Mouse (Mus musculus): ENCODE data around the gene Apba3. TPM values are rescaled to one million over a fixed set of nuclear protein-coding genes. Genes with fewer than 3 reads are reported as not detected.

Apba3 gene
- total RNA-seq, 2 experiments from 2014 or later: 16.7 to 32.6 TPM

DNA sequence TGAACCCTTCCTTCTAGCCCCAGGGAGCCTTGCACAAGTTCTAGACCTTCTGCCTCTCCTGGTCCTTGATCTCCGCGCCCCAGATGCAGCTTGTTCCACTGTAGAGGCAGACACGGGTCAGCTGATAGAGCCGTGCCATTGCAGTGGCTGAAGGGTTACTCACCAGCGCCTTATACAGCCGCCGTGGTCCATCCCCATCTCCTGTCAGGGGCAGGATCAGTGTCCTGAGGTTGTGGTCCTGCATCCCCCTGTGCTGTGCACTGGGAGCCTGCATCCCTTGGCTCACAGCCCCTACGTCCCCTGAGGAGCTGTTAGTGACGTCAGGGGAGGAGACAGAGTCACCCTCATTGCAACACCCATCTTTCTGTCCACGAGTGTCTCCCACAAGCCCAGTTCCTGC is 36.5 kb downstream of the Apba3 start:
- ATAC-seq (replicated peaks; ENCODE audit: low FRiP score, low TSS enrichment, poor library complexity, severe bottlenecking): no peak

DNA sequence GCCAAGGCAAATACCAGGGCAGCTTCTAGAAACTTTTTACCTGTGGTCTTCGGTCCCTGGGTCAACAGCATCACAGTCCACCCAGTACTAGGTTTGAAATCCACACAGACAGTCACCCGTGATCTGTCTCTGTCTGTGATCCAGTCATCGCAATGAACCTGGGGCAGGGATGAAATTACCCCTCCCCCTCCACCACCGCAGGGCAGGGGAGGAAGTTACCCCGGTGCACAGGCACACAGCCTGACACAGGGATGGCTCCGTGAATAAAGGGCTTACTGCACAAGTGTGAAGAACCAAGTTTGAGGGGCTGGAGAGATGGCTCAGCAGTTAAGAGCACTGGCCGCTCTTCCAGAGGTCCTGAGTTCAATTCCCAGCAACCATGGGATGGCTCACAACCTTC is 37.0 kb downstream of the Apba3 start:
- ATAC-seq (replicated peaks; ENCODE audit: low FRiP score, low TSS enrichment, poor library complexity, severe bottlenecking): no peak

DNA sequence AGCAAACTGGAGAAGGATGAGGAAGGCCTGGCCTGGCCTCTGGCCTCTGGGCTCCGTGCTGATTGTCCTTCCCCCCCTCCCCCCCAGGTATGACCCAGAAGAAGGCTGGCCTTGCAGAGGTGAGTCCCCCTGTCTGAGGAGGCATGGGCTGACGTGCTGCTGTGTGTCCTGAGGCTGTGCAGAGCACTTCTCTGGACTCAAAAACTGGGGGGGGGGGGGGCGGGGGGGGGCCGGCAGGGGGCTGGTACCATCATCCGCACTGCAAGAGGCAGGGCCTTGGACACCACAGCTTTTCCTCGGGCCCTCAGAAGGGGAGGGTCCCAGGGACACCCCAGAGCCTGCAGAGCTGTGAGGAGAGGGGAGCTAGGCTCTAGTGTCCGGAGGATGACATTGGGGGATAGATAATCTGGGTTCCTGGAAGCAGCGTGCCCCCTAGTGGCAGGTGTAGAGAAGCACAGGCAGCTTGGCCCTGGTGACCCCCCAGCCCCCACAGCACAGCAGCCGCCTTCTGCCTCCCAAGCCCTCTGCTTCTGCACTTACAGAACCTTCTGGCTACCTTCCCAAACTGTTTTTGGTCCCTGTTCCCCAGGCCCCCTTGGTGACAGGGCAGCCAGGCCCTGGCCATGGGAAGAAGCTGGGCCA is 38.0 kb downstream of the Apba3 start:
- ATAC-seq (replicated peaks; ENCODE audit: low FRiP score, low TSS enrichment, poor library complexity, severe bottlenecking): peak; percentile 75

DNA sequence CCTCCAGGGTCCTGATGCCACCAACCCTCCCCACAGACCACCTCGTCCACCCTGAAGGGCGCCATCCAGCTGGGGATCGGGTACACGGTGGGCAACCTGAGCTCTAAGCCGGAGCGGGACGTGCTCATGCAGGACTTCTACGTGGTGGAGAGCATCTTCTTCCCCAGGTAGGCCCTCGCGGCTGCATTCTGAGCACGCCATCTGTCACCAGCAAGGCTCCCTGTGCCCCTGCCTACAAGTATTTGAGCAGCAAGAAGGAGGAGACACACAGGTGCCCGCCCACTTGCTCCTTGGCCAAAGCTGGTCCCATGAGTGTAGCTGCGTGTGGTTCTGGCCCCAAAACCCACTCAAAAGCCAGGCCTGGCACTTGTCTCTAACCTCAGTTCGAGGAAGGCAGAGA is 38.9 kb downstream of the Apba3 start:
- no peak for ATAC-seq (replicated peaks; ENCODE audit: low FRiP score, low TSS enrichment, poor library complexity, severe bottlenecking)

DNA sequence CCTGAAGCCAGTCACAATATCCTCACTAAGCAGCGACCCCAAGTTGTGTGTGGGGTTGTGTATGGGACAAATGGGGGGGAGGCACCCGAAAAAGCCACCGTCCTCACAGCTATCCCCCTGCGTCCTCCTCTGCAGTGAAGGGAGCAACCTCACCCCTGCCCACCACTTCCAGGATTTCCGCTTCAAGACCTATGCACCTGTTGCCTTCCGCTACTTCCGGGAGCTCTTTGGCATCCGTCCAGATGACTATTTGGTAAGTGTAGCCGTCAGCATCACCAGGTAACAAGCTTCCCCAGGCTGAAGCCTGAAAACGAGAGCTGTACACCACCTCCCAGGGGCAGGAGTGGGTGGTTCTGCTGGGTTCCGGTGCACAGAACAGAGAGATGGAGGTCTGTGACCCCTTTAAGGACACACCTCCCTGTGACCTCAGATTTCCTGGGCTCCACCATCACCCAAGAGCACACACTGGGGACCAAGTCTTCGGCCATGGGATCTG is 39.5 kb downstream of the Apba3 start:
- no peak for ATAC-seq (replicated peaks; ENCODE audit: low FRiP score, low TSS enrichment, poor library complexity, severe bottlenecking)

DNA sequence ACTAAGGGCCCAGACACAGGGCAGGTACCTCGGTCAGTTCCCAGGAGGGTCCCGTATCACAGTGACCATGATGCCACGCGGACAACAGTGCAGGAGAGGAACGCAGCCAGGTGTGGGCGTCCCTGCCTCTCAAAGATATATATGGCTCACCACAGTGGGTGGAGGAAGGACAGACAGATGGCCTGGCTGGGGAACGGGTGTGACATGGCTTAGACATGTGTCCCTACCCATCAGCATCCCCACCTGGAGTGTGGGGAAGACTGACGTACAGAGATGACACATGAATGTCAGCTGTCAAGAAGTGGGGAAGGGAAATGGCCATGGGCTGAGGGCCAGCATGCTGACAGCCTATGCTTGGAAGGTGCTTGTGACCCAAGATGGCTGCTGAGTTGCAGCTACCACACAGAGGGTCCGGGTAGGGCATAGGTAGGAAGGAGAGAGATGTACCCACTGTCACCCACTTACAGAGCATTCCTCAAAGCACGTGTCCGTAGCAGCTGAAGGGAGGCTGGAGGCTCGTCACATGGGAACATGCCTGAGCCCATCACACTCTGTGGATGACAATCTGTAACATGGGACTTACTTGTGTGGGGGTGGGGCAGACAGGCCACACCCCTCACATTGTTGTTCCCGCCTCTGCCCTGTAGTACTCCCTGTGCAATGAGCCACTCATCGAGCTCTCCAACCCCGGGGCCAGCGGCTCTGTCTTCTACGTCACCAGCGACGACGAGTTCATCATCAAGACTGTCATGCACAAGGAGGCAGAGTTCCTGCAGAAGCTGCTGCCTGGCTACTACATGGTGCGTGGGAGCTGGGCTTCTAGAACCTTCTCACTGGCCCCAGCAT is 40.3 kb downstream of the Apba3 start:
- ATAC-seq (replicated peaks; ENCODE audit: low FRiP score, low TSS enrichment, poor library complexity, severe bottlenecking): no peak

DNA sequence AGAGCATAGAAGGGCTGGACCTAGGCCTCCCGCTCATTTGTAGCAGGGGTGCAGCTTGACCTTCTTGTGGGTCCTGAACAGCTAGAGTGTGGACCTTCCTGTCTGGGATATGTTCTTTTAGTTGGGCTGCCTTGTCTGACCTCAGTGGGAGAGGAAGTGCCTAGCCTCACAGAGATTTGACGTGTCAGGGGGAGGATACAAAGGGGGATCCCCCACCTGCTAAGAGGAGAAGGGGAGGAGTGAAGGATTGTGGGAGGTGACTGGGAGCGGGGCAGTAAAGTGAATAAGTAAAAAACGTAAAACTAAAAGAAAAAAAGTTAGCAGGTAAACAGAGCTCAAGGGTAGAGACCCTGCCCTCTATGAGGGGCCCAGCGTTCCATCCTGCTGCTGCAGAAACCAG is 42.8 kb downstream of the Apba3 start:
- no peak for ATAC-seq (replicated peaks; ENCODE audit: low FRiP score, low TSS enrichment, poor library complexity, severe bottlenecking)

DNA sequence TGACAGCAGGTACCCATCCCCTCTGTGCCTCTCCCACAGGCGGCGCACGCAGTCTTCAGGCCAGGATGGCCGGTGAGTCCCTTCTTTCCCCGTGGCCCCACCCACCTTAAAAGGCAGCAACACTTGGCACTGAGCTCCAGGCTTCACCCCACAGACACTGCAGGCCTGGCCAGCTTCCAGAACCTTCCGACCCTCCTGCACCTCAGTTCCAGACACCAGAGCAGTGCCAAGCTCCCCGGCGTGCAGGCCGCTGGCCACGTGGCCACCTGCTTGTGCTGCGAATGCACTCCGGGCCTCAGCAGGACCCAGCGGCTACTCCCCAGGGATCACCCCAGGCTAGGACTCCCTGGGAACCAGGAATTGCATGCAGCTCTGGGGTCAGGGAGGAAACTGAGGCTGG is 46.8 kb downstream of the Apba3 start:
- ATAC-seq (replicated peaks; ENCODE audit: low FRiP score, low TSS enrichment, poor library complexity, severe bottlenecking): no peak

DNA sequence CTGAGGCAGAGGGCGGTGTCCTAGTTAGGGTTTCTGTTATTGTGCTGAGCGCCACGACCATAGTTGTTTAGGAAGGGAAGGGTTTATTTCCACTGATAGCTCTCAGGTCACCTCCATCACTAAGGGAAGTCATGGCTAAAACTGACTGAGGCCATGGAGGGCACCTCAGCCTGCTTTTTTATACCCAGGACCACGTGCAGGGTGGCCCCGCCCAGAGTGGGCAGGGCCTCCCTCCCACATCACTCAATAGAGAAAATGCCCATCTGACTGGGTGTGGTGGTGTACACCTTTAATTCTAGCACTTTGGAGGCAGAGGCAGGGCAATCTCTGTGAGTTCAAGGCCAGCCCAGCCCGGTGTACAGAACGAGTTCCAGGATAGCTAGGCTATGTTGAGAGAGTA is 47.4 kb downstream of the Apba3 start:
- ATAC-seq (replicated peaks; ENCODE audit: low FRiP score, low TSS enrichment, poor library complexity, severe bottlenecking): no peak

DNA sequence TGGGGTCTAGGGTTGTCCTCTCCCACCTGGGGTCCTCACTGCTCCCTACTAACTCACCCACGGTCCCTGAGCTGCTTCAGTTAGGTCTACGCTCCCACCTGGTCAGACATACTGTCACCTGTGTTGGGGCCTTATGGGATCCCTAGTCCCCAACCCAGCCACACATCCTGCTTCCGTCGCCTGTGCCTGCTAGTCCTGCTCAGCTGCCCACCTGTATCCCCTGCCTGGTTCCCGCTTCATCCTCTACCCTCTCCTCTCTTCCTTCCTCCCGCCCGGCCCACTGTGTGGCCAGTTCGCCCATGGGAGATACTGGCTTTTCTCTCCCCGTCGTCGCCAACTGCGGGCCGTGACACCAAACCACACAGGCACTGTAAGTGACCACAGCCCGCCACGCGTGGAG is 48.8 kb downstream of the Apba3 start:
- ATAC-seq (replicated peaks; ENCODE audit: low FRiP score, low TSS enrichment, poor library complexity, severe bottlenecking): no peak

DNA sequence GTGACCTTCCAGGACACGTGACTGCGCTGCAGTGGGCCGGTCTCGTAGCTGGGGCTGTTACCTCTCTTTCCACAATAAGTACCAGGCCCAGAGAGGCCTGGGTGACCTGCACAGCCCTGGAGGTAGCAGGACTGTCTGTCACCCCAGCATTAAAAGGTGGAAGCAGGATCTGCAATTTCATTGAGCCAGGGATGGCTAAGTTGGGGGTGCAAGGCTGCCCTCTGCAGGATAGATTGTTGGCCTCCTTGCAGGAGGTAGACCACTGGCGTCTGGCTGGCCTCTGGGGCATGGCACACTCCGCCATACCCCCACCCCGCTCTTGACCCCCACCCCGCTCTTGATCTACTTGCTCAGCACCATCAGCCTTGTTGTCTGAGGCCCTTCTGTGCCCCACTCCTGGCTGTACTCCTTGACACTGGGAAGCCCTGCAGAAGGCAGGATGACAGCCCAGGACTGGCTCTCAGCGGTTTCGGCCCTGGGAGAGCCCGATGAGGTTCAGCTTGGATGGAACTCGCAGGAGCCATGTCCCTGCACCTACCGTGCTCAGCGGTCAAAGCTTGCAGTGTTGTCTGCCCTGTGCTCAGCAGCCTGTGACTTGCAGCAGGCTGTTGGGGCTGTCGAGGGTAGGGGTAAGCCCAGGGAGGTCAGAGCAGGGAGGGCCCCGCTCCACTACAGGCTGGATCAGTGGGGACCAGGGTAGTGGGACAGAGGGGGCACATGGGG is 49.7 kb downstream of the Apba3 start:
- no peak for ATAC-seq (replicated peaks; ENCODE audit: low FRiP score, low TSS enrichment, poor library complexity, severe bottlenecking)

DNA sequence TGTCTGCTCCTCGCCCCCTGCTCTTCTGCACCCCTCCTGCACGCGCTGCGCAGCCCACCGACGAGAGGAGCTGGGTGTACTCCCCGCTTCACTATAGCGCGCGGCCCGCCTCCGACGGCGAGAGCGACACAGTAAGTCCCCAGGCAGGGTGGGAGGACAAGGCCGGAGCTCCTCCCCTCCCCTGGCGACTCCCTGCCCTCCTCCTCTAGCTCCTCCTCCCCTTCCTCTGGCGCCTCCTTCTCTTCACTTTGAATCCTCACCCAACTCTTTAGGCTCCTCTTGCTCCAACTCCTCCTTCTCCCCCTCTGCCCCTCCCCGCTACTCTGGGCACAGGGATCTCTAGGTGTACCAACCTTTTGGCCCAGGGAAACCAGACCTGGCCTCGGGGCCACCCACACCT is 50.5 kb downstream of the Apba3 start:
- ATAC-seq (replicated peaks; ENCODE audit: low FRiP score, low TSS enrichment, poor library complexity, severe bottlenecking): peak; percentile 11; the same call in 1 of the 2 replicates

DNA sequence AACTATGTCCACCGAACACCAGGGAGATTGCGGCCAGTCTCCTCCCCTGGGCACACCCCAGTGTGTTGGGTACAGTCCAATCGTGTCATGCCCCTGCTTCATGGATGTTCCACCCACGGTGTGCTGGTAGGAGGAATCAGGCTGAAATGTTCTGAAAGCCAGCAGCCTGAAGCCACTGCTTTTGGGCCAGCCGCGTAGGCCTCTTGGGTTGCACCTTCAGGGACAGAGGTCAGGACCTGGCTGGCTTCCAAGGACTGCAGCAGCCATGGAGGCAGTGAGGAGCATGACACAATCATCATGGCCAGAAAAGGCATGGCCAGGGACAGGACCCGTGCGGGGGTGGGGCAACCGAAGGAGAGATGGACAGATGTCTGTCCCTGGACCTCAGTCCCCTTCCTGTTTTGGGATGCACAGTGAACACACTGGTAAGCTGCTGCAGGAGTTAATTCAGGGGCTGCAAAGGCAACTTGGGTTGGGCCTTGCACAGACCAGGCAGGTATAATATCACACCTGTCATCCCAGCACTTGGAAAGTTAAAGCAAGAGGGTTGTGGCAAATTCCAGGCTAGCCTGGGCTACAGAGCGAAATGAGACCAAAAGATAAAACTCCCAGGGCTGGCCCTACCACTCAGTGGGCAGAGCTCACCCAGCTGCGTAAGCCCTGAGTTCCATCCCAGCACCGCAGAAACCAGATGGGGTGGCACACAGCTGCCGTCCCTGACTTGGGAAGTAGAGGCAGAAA is 52.0 kb downstream of the Apba3 start:
- ATAC-seq (replicated peaks; ENCODE audit: low FRiP score, low TSS enrichment, poor library complexity, severe bottlenecking): no peak

DNA sequence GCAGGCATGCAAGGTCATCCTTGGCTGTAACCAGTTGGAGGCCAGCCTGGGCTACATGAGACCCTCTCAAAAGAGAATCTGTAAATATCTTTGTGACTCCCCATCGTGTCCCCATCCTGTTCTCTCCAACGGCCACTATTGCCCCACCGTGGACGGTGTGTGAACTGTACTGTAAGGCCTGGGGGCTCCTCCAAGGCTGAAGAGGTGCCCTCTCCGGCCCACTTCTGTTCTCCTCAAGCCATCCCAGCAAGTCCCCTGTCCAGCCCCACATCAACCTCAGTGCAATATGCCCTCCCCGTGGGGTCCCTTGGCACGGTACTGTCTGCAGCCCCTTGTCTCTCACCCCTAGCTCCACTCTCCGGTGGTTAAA is 52.6 kb downstream of the Apba3 start:
- ATAC-seq (replicated peaks; ENCODE audit: low FRiP score, low TSS enrichment, poor library complexity, severe bottlenecking): no peak

DNA sequence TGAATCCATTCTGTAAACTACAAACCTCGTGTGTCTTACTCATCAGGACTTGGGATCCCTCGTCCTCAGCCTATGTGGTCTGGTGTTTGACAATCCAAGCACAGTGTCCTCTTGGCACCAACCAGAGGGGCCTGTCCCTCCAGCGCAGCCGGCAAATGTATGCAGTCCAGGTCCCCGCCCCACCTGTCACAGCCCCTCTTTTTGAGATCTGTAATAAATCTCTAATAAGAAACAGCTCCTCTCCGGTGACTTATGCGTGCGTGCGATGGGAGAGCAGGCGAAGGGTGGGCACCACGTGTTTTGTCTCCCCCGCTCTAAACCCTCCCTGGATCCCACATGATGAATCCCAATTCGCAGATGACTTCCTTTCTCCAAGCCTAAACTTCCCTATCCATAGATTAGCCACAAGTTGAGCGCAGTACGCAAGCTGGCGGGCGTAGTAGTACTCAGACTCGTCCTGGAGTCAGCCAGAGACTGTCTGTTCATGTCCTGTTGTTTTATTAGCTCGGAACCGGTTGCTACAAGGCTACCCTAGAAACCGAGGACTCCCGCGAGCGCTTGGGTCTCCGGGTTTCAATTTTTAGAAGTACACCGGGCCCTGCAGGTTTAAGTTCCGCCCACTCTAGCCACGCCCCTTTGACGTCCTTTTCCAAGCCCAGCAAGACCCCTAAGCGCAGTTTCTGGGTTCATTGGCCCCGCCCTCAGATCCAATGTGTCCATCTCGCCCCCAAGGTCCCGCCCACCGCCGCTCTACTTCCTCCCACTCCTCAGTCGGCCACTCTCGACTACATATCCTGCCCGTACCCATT is 53.2 kb downstream of the Apba3 start:
- ATAC-seq (replicated peaks; ENCODE audit: low FRiP score, low TSS enrichment, poor library complexity, severe bottlenecking): peak; percentile 72; the same call in 1 of the 2 replicates

DNA sequence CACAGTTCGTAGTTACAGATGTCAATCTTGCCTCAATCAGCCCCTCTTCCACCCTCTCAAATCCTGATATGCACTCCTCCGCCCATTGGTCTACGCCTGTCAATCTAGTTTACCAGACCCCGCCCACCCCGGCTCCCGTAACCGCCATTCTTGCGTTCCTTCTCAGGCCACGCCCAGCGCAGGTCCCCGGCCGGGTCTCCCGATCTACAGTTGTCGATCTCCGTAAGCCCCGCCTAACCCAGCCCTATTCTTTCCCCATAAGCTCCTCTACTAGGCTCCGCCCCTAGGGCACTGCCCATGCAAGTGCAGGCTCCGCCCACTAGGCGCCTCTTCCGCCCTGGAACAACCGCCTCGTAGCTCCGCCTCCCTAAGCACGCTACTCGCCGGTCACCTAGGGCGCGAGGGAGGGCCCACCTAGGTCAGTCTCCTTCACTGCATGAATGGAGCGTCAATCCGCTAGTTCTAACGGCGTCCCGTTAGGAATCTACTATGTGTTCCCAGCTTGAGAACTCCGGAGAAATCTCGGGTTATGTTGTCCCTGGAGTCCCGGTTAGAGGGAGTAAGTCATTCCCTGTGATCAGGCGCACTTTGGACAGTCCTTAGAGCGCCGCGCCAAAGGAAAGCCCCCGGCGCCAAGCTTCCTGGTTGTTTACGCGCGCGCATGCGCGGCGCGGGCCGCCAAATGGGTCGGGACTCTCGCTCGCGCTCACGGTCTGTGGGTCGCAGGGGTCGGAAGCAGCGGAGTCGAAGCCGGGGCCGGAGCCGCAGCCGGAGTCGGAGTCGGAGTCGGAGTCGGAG is 54.0 kb downstream of the Apba3 start, which contains the start of gene Cactin:
TSS of gene Cactin (plus strand) at position 554 of the 798 bp plus-strand sequence.
- ATAC-seq (replicated peaks; ENCODE audit: low FRiP score, low TSS enrichment, poor library complexity, severe bottlenecking): peak; percentile 75

DNA sequence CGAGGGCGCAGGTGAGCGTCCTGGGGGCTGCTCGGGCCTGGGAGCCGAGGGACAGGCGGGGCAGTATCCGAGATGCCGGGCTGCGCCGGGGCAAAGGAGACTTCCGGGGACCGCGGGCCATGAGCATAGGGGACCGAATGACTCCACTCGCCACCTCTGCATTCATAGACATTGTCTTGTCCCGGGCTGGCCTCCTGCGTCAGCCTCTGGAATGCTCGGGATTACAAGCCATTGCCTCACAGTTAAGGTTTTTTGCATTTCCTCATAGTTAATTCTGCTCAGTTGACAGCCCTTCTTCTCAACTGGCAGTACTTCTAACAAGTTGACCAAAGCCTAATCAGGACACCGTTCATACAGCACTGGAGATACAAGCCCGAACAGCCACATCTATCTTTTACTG is 54.7 kb downstream of the Apba3 start:
- ATAC-seq (replicated peaks; ENCODE audit: low FRiP score, low TSS enrichment, poor library complexity, severe bottlenecking): no peak

DNA sequence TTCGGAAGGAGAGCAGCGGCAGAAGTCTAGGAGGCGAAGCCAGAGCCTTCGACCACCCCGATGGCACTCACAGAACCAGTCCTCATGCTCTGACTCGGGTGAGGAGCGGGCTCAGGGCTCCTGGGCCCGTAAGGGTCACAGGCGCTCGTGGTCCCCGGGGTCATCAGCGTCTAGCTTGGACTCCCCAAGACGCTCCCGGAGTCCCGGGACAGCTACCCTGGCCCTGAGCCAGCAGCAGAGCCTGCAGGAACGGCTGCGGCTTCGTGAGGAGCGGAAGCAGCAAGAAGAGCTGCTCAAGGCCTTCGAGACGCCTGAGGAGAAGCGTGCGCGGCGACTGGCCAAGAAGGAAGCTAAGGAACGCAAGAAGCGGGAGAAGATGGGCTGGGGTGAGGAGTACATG is 55.7 kb downstream of the Apba3 start:
- no peak for ATAC-seq (replicated peaks; ENCODE audit: low FRiP score, low TSS enrichment, poor library complexity, severe bottlenecking)

Measured in megakaryocyte-erythroid progenitor cell, adult 5-6 weeks (primary cell).